Comparison of ENCODE assay signal across 18 mouse cellular contexts in genomic region chr10:39611234-39611633, GRCm38 (mm10). TPM values are rescaled to one million over a fixed set of nuclear protein-coding genes. Genes with fewer than 3 reads are reported as not detected.
DNase-seq lines count a peak whose midpoint lies in the region; ATAC-seq and TF ChIP-seq lines count a peak whose summit lies in the region.
"Had no signal": no experiment of that assay in that cellular context is flagged by ENCODE, and none has a peak within 500 bp of the region (broad histone marks: within the 10 kb centered on the region; RNA-seq: fewer than 3 reads in every experiment).

No protein-coding gene starts in this region.

- no peak for TF ChIP-seq CTCF in gastrocnemius, adult 2 months (IDR thresholded peaks at IDR 0.05)
- TF ChIP-seq CTCF in small intestine, adult 2 months (IDR thresholded peaks at IDR 0.05; ENCODE audit: extremely low read depth, insufficient read length, insufficient replicate concordance, low read depth, low read length), result no peak

- no peak for TF ChIP-seq POLR2A in small intestine, adult 2 months (IDR thresholded peaks at IDR 0.05; ENCODE audit: low read depth, low read length)

- H3K4me3 ChIP-seq in gastrocnemius, adult 2 months, result peak overlapping the region; percentile 90
- H3K4me3 ChIP-seq in embryonic facial prominence, embryonic 14.5 days (ENCODE audit: low read depth, low read length), result no peak overlapping the region
- H3K4me3 ChIP-seq in limb, embryonic 15.5 days, result no peak overlapping the region
- H3K4me3 ChIP-seq in small intestine, adult 2 months (ENCODE audit: low read depth, low read length), result no peak overlapping the region
- H3K4me3 ChIP-seq: layer of hippocampus, adult 2 months; neural tube, embryonic 12.5 days had no signal

- H3K9me3 ChIP-seq in embryonic facial prominence, embryonic 14.5 days (ENCODE audit: control insufficient read depth, low read length), result peaks cover 6% of the 10 kb centered on the region; the same call in 1 of the 2 replicates
- no peaks in the 10 kb centered on the region for H3K9me3 ChIP-seq in limb, embryonic 15.5 days
- H3K9me3 ChIP-seq: neural tube, embryonic 12.5 days had no signal

- peak; percentile 46 for DNase-seq in gastrocnemius, adult 2 months
- no peak for DNase-seq in gastrocnemius, adult 8-10 months (ENCODE audit: low spot score in 2 of 2)
- DNase-seq in embryonic facial prominence, embryonic 14.5 days (ENCODE audit: low spot score), result peak; percentile 77
- no peak for DNase-seq in layer of hippocampus, adult 11-12 months (ENCODE audit: low spot score)
- no peak for DNase-seq in adrenal gland, postnatal 14 days
- DNase-seq in thymus, postnatal 36 days, result no peak
- DNase-seq: adrenal gland, postnatal 36 days; cerebellum, postnatal 10 days; embryo, embryonic 11 days; kidney, adult 18-20 months; right cerebral cortex, postnatal 4 days; thymus, postnatal 25 days had no signal

- intact Hi-C loops in gastrocnemius, adult 2 months (cut with DNase I), result loop anchor here (1.0 kb wide), 1 partner anchor 51 kb away; no protein-coding TSS in a partner anchor

- H3K4me2 ChIP-seq in embryonic facial prominence, embryonic 14.5 days (ENCODE audit: low read depth, low read length), result no peak overlapping the region
- no peak overlapping the region for H3K4me2 ChIP-seq in limb, embryonic 15.5 days
- H3K4me2 ChIP-seq: liver, embryonic 11.5 days; neural tube, embryonic 12.5 days had no signal

- no peaks in the 10 kb centered on the region for H3K27me3 ChIP-seq in embryonic facial prominence, embryonic 14.5 days (replicated peaks; ENCODE audit: control insufficient read depth, insufficient read depth, low read length)
- H3K27me3 ChIP-seq in limb, embryonic 15.5 days, result no peaks in the 10 kb centered on the region
- no peaks in the 10 kb centered on the region for H3K27me3 ChIP-seq in small intestine, adult 2 months (ENCODE audit: control insufficient read depth, insufficient read depth, low read length)
- H3K27me3 ChIP-seq: CH12.LX; neural tube, embryonic 12.5 days had no signal

- no peaks in the 10 kb centered on the region for H3K36me3 ChIP-seq in embryonic facial prominence, embryonic 14.5 days (ENCODE audit: control insufficient read depth, insufficient read depth, low read length)
- H3K36me3 ChIP-seq in limb, embryonic 15.5 days, result 0 out of 2 replicates have a peak, but pooled peaks cover 2% of the 10 kb centered on the region
- H3K36me3 ChIP-seq in small intestine, adult 2 months (ENCODE audit: control insufficient read depth, insufficient read depth, low read length), result no peaks in the 10 kb centered on the region
- H3K36me3 ChIP-seq: neural tube, embryonic 12.5 days had no signal

- H3K9ac ChIP-seq in embryonic facial prominence, embryonic 14.5 days (ENCODE audit: low read depth, low read length), result no peak overlapping the region
- no peak overlapping the region for H3K9ac ChIP-seq in limb, embryonic 15.5 days
- H3K9ac ChIP-seq: neural tube, embryonic 12.5 days had no signal

- H3K4me1 ChIP-seq in embryonic facial prominence, embryonic 14.5 days (ENCODE audit: control insufficient read depth, insufficient read depth, low read length), result peaks cover 36% of the 10 kb centered on the region
- peaks cover 44% of the 10 kb centered on the region for H3K4me1 ChIP-seq in limb, embryonic 15.5 days
- H3K4me1 ChIP-seq in small intestine, adult 2 months (ENCODE audit: control insufficient read depth, insufficient read depth, insufficient read length, low read length), result peaks cover 18% of the 10 kb centered on the region

- no peak for ATAC-seq in embryonic facial prominence, embryonic 14.5 days (ENCODE audit: low read depth)
- no peak for ATAC-seq in limb, embryonic 15.5 days (ENCODE audit: insufficient number of reproducible peaks, low FRiP score, low TSS enrichment, low read depth)

- H3K27ac ChIP-seq in gastrocnemius, adult 2 months, result peak overlapping the region; percentile 96
- peak overlapping the region; percentile 24; the same call in 1 of the 2 replicates for H3K27ac ChIP-seq in embryonic facial prominence, embryonic 14.5 days (replicated peaks; ENCODE audit: low read depth, low read length)
- peak overlapping the region; percentile 6; the same call in 1 of the 2 replicates for H3K27ac ChIP-seq in limb, embryonic 15.5 days
- peak overlapping the region; percentile 40 for H3K27ac ChIP-seq in small intestine, adult 2 months (ENCODE audit: insufficient read depth, low read depth, low read length)
- H3K27ac ChIP-seq: layer of hippocampus, adult 2 months; neural tube, embryonic 12.5 days had no signal

- WGBS in embryonic facial prominence, embryonic 14.5 days, result 46% methylated on average over 3 of the region's 3 CpGs
- 28% methylated on average over 3 of the region's 3 CpGs for WGBS in limb, embryonic 15.5 days
- 69% methylated on average over 3 of the region's 3 CpGs for WGBS in small intestine, adult 2 months

RNA-seq across cellular contexts. Expression of gene Traf3ip2, which starts 1.5 kb away (rescaled TPM):
- total RNA-seq in gastrocnemius, adult 2 months (2021), result 1 to 10 TPM; 5.5 to 9.0 TPM
- 1 to 10 TPM; 2.8 to 6.3 (median 4.4) TPM for total RNA-seq in gastrocnemius, adult 8-10 months (2022)
- polyA plus RNA-seq in embryonic facial prominence, embryonic 14.5 days (2014; fragmentation: Nextera tagmentation; extraction: Ambion mirVana), result 12.5 and 12.9 TPM in 2 replicates
- 14.9 and 15.5 TPM in 2 replicates for polyA plus RNA-seq in limb, embryonic 15.5 days (2015; fragmentation: Nextera tagmentation; extraction: Ambion mirVana)
- 16.0 and 26.9 TPM in 2 replicates for polyA plus RNA-seq in small intestine, adult 2 months (2012; rRNA removed)
- total RNA-seq in adrenal gland, postnatal 14 days (2021), result 14.6 and 21.9 TPM in 2 replicates

Comparison
In these comparisons a context has a peak if more than half of its experiments do, and no peak if none do; other contexts are left out.
1. DNase-seq: peak in gastrocnemius, adult 2 months (single experiment) and embryonic facial prominence, embryonic 14.5 days (single experiment); none in gastrocnemius, adult 8-10 months (0 of 2), layer of hippocampus, adult 11-12 months (single experiment), adrenal gland, postnatal 14 days (single experiment) and thymus, postnatal 36 days (0 of 2).
2. H3K27ac ChIP-seq: peak in every context shown above with its lines; median percentile 96 in gastrocnemius, adult 2 months; 40 in small intestine, adult 2 months; 24 in embryonic facial prominence, embryonic 14.5 days; 6 in limb, embryonic 15.5 days.